ENCODE assay signal across 24 mouse cellular contexts in genomic region chr1:134297265-134297664, GRCm38 (mm10). TPM values are rescaled to one million over a fixed set of nuclear protein-coding genes. Genes with fewer than 3 reads are reported as not detected.
DNase-seq lines count a peak whose midpoint lies in the region; ATAC-seq and TF ChIP-seq lines count a peak whose summit lies in the region.
"Had no signal": no experiment of that assay in that cellular context is flagged by ENCODE, and none has a peak within 500 bp of the region (broad histone marks: within the 10 kb centered on the region; RNA-seq: fewer than 3 reads in every experiment).

No protein-coding gene starts in this region.

- H3K9me3 ChIP-seq in midbrain, embryonic 11.5 days (ENCODE audit: control insufficient read depth, low read length) = no peaks in the 10 kb centered on the region
- H3K9me3 ChIP-seq: embryonic facial prominence, embryonic 12.5 days; G1E; heart, embryonic 15.5 days; hindbrain, embryonic 10.5 days had no signal

- peak; percentile 69 for DNase-seq in layer of hippocampus, adult 11-12 months (ENCODE audit: low spot score)
- DNase-seq in layer of hippocampus, adult 9-10 months (ENCODE audit: low spot score) = no peak
- DNase-seq in cerebellum, adult 2 months = peak; percentile 93 to 97
- DNase-seq in cerebellum, postnatal 25 days = peak; percentile 91 to 94
- peak; percentile 58 to 66 for DNase-seq in layer of hippocampus, postnatal 36 days
- DNase-seq in embryo, embryonic 10 days (ENCODE audit: low spot score) = no peak
- DNase-seq in midbrain, embryonic 11.5 days (ENCODE audit: low spot score, missing footprints) = no peak
- DNase-seq: kidney, adult 9 months; lung, adult 2 months; right cerebral cortex, adult 18-20 months; thymus, adult 18-20 months had no signal

- peak overlapping the region; percentile 82 for H3K27ac ChIP-seq in cerebellum, adult 2 months (ENCODE audit: insufficient read depth, low read length)
- no peak overlapping the region for H3K27ac ChIP-seq in midbrain, embryonic 11.5 days (ENCODE audit: low read depth, low read length)
- H3K27ac ChIP-seq: embryonic facial prominence, embryonic 12.5 days; heart, embryonic 15.5 days; hindbrain, embryonic 10.5 days; macrophage; midbrain, embryonic 15.5 days had no signal

- no peaks in the 10 kb centered on the region for H3K36me3 ChIP-seq in midbrain, embryonic 11.5 days (ENCODE audit: control insufficient read depth, insufficient read depth, low read length)
- H3K36me3 ChIP-seq: embryonic facial prominence, embryonic 12.5 days; G1E; heart, embryonic 15.5 days; hindbrain, embryonic 10.5 days; midbrain, embryonic 15.5 days had no signal

- no peak overlapping the region for H3K4me3 ChIP-seq in cerebellum, adult 2 months (replicated peaks; ENCODE audit: insufficient read depth, low read depth, low read length)
- no peak overlapping the region for H3K4me3 ChIP-seq in midbrain, embryonic 11.5 days (ENCODE audit: low read depth, low read length)
- H3K4me3 ChIP-seq: embryonic facial prominence, embryonic 12.5 days; heart, embryonic 15.5 days; hindbrain, embryonic 10.5 days; midbrain, embryonic 15.5 days had no signal

- H3K27me3 ChIP-seq in cerebellum, adult 2 months (ENCODE audit: control insufficient read depth, insufficient read depth, low read length) = no peaks in the 10 kb centered on the region
- peaks cover 20% of the 10 kb centered on the region for H3K27me3 ChIP-seq in midbrain, embryonic 11.5 days (ENCODE audit: control insufficient read depth, insufficient read depth, low read length)

- H3K9ac ChIP-seq in midbrain, embryonic 11.5 days (ENCODE audit: low read length) = no peak overlapping the region
- H3K9ac ChIP-seq: embryonic facial prominence, embryonic 12.5 days; heart, embryonic 15.5 days; midbrain, embryonic 15.5 days had no signal

- WGBS in cerebellum, adult 2 months = 13% methylated on average over 8 of the region's 8 CpGs
- 84% methylated on average over 8 of the region's 8 CpGs for WGBS in midbrain, embryonic 11.5 days

- TF ChIP-seq CTCF in cerebellum, adult 2 months (IDR thresholded peaks at IDR 0.05; ENCODE audit: borderline replicate concordance, insufficient read depth, low read depth, low read length) = peak; percentile 6; the same call in 1 of the 2 replicates

- ATAC-seq in midbrain, embryonic 11.5 days (ENCODE audit: low FRiP score) = no peak
- ATAC-seq in inflammation-experienced regulatory T-cells, adult 6 months = no peak
- ATAC-seq: midbrain, embryonic 15.5 days had no signal

- no peak overlapping the region for H3K4me2 ChIP-seq in midbrain, embryonic 11.5 days
- H3K4me2 ChIP-seq: embryonic facial prominence, embryonic 12.5 days; heart, embryonic 15.5 days; midbrain, embryonic 15.5 days had no signal

- peaks cover 33% of the 10 kb centered on the region for H3K4me1 ChIP-seq in cerebellum, adult 2 months (ENCODE audit: control insufficient read depth, insufficient read depth, low read length)
- peaks cover 3% of the 10 kb centered on the region; the same call in 1 of the 2 replicates for H3K4me1 ChIP-seq in midbrain, embryonic 11.5 days (ENCODE audit: control insufficient read depth, insufficient read depth, low read length)

- TF ChIP-seq POLR2A in cerebellum, adult 2 months (IDR thresholded peaks at IDR 0.05; ENCODE audit: borderline replicate concordance, insufficient read depth, low read length) = peak; percentile 18; the same call in 1 of the 2 replicates

RNA-seq across cellular contexts. Expression of gene Myog, which starts 7.5 kb away (rescaled TPM):
- polyA plus RNA-seq in cerebellum, adult 2 months (2012; rRNA removed) = 0.06 TPM in 1 of 2 replicates, not detected in the other
- not detected for total RNA-seq in layer of hippocampus, postnatal 36 days (2021)
- polyA plus RNA-seq in midbrain, embryonic 11.5 days (2014; fragmentation: Nextera tagmentation; extraction: Ambion mirVana) = not detected in 2 replicates
- polyA plus RNA-seq in inflammation-experienced regulatory T-cells, adult 6 months (2017; shearing (Covaris generic)) = not detected
- total RNA-seq: G1E; granulocyte monocyte progenitor cell, adult 5-6 weeks; layer of hippocampus, postnatal 25 days; left cerebral cortex, postnatal 36 days; liver, adult 2 months had no signal
- polyA plus RNA-seq: G1E; intestine, embryonic 14.5 days; liver, adult 2 months; macrophage; urinary bladder, adult 2 months had no signal

RNA-seq across cellular contexts. Expression of gene Ppfia4, which starts 35.5 kb away (rescaled TPM):
- 192 and 220 TPM in 2 replicates for polyA plus RNA-seq in cerebellum, adult 2 months (2012; rRNA removed)
- total RNA-seq in layer of hippocampus, postnatal 36 days (2021) = 10 to 100 TPM; 68.8 to 70.0 TPM
- 1.9 and 2.6 TPM in 2 replicates for polyA plus RNA-seq in midbrain, embryonic 11.5 days (2014; fragmentation: Nextera tagmentation; extraction: Ambion mirVana)
- 1 to 10 TPM in 1 of 3 experiments, under 1 TPM in 1, not detected in 1; 0.24 to 1.4 TPM for polyA plus RNA-seq in inflammation-experienced regulatory T-cells, adult 6 months (2017; shearing (Covaris generic))

Comparison
In these comparisons a context has a peak if more than half of its experiments do, and no peak if none do; other contexts are left out.
1. DNase-seq: peak in layer of hippocampus, adult 11-12 months (single experiment), cerebellum, adult 2 months (2 of 2), cerebellum, postnatal 25 days (2 of 2) and layer of hippocampus, postnatal 36 days (2 of 2); none in layer of hippocampus, adult 9-10 months (single experiment), embryo, embryonic 10 days (single experiment) and midbrain, embryonic 11.5 days (single experiment).
2. RNA of gene Ppfia4, which starts 35.5 kb away (polyA plus RNA-seq): 192 to 220 TPM in cerebellum, adult 2 months; 1.9 to 2.6 TPM in midbrain, embryonic 11.5 days and 0.24 to 1.4 TPM in inflammation-experienced regulatory T-cells, adult 6 months; every median in the first group is over 10 times any median in the second.